Mouse (Mus musculus): ENCODE data around the gene Mthfd1l.

Gene Mthfd1l

DNA sequence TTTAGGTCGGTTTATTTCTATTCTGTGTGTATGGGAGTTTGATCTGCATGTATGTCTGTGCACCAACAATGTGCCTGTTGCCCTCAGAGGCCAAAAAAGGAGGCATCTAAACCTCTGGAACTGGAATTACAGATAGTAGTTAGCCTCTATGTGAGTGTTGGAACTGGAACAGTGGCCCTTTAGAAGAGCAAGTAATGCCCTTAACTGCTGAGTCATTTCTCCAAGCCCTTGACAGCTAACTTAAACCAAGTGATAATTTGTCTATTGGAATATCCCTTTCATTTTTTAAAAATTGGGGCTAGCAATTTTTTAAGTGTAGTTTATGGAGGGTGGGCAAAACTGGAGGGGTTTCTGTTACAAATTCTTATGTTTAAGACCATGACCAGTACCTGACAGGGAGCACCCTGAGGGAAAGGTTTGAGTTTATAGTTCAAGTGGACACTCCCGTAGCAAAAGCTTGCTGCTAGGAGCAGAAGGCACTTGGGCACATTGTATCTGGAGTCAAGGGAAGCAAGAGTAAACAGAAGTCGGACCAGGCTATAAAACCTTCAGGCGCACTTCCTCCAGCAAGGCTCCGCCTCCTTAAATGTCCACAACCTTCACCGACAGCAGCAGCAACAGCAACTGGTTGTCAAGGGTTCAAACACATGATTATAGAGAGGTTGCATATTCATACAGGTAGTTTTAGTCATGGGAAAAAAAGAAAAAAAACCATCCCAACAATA is 3.1 kb downstream of the Mthfd1l start:
- in situ Hi-C loops (cut with MboI, MseI): loop anchor here (10.0 to 25.0 kb wide), 2 partner anchors 1836 to 1849 kb away; partner anchors contain the start of genes Mtrf1l (in 2 of the 2) and Fbxo5 (in 1 of the 2)

DNA sequence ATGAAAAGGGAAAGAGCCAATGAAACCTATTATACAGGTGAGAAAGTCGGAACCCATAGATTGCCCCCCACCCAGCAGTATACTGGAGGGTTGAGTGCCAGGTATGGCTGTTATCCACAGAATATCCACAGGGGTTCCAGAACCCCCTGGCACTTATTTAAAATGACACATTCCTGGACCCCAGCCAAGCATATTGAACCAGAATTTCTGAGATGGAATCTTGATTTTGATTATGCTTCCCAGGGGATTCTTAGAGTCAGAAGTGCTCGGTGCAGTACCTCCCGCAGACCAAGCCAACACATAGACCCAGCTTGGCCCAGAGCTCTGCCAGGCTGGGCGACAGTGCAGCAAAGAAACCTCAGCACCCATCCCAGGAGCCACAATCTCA is 3.7 kb downstream of the Mthfd1l start:
- in situ Hi-C loops (cut with MboI, MseI): loop anchor here (10.0 to 25.0 kb wide), 2 partner anchors 1836 to 1848 kb away; partner anchors contain the start of genes Mtrf1l (in 2 of the 2) and Fbxo5 (in 1 of the 2)

DNA sequence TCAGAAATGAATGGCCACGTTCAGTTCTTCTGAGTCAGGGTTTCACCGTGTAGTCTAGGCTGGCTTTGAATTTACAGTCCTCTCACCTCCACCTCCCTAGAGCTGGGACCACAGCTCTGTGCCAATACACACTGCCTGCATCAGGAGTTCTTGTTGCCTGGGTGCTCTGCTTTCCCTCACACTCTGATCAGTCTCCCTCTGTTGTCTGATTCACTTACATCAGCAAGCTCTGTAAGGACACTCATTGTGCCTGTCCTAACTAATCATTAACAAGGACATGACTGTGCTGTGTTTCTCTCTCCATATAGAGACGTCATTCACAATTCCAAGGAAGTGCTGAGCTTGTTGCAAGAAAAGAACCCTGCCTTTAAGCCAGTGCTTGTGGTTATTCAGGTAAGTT is 5.4 kb downstream of the Mthfd1l start:
- in situ Hi-C loops (cut with MboI, MseI): loop anchor here (10.0 to 25.0 kb wide), 2 partner anchors 1834 to 1846 kb away; partner anchors contain the start of genes Mtrf1l (in 2 of the 2) and Fbxo5 (in 1 of the 2)

- in situ Hi-C loops (cut with MboI, MseI): loop anchor here (10.0 to 25.0 kb wide), 2 partner anchors 1833 to 1846 kb away; partner anchors contain the start of genes Mtrf1l (in 2 of the 2) and Fbxo5 (in 1 of the 2)
Measured at GRCm38 (mm10) chr10:3978792-3979488, 6.0 kb downstream of the Mthfd1l start.

GRCm38 (mm10) chr10:3980231-3980630 is 7.3 kb downstream of the Mthfd1l start:
- in situ Hi-C loops (cut with MboI, MseI): loop anchor here in 1 of 2 experiments (25.0 kb wide), 1 partner anchor 1832 kb away; the partner anchor contains the start of genes Fbxo5 and Mtrf1l

DNA sequence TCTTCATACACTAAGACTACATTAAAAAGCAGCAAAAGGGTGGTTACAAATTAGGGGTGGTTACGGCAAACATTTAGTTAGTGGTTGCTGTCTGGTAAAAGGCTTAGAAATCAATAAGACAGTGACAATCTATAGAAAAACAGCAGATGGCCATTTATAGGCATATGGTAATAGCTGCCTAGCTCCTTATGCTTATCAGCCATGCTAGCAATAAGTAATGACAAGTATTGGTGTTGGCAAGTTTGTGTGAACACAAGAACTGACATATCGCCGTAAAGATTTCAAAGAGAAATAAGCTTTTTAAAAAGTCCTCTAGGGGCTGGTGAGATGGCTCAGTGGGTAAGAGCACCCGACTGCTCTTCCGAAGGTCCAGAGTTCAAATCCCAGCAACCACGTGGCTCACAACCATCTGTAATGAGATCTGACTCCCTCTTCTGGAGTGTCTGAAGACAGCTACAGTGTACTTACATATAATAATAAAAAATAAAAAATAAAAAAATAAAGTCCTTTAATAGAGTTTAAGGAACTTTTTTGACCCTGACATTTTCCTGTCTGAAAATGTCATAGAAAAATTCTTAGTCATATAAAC is 17.5 kb downstream of the Mthfd1l start:
- in situ Hi-C loops (cut with MboI, MseI): loop anchor here in 1 of 2 experiments (10.0 to 25.0 kb wide), 2 partner anchors 354 to 1822 kb away; partner anchors contain the start of genes Fbxo5 and Mtrf1l

GRCm38 (mm10) chr10:3993365-3994102 is 20.6 kb downstream of the Mthfd1l start:
- in situ Hi-C loops (cut with MboI, MseI): loop anchor here in 1 of 2 experiments (10.0 to 25.0 kb wide), 2 partner anchors 351 to 1819 kb away; partner anchors contain the start of genes Fbxo5 and Mtrf1l

DNA sequence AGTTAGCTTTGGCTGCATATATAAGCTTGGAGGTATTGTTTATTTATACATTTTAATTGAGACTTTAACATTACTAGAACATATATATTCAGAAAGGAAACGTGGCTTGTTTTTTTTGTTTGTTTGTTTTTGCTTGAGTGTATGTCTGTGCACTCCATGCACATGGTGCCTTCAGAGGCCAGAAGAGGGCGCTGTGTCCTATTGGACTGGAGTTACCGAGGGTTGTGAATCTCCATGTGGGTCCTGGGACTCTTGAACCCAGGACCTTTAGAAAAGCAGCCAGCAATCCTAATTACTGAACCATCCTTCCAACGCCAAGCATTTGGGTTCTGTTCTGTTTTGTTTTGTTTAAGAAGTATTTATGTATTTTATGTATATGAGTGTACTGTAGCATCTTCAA is 22.4 kb downstream of the Mthfd1l start:
- in situ Hi-C loops (cut with MboI, MseI): loop anchor here (5.0 to 25.0 kb wide), 4 partner anchors 42 to 1817 kb away; partner anchors contain the start of genes Fbxo5 (in 1 of the 2) and Mtrf1l (in 1 of the 2)

DNA sequence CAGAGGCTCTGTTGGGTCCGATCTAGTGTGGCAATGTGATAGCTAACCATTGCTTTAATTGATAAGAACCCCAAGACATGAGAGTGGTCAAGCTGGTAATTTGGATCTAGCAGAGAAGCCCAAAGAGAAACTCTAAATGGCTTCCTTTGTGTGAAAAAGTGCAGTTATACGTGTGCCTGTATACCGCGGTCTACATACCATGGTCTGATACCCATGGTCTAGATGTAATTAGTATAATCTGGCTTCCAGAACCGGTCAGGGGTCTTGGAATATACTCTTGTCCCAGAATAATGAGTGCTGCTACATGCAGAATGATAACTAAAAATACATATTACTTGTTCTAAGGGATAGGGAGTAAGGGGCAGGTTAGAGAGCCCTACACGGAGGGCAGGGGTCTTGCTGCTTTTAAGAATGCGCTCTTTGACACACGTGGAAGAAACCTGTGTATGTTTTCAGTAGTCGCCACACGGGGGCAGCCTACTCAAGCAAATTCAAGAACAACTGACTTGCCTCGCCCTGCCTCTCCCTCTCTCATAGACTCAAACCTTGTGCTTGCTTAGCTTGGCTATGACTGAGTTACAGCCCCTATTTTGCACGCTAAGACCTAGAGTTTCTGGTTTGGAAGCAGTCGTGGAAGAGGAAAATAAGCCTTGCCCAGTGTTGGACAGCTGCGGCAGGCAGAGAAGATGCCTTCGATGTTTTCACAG is 23.4 kb downstream of the Mthfd1l start:
- in situ Hi-C loops (cut with MboI, MseI): loop anchor here (5.0 to 25.0 kb wide), 4 partner anchors 41 to 1816 kb away; partner anchors contain the start of genes Fbxo5 (in 1 of the 2) and Mtrf1l (in 1 of the 2)

DNA sequence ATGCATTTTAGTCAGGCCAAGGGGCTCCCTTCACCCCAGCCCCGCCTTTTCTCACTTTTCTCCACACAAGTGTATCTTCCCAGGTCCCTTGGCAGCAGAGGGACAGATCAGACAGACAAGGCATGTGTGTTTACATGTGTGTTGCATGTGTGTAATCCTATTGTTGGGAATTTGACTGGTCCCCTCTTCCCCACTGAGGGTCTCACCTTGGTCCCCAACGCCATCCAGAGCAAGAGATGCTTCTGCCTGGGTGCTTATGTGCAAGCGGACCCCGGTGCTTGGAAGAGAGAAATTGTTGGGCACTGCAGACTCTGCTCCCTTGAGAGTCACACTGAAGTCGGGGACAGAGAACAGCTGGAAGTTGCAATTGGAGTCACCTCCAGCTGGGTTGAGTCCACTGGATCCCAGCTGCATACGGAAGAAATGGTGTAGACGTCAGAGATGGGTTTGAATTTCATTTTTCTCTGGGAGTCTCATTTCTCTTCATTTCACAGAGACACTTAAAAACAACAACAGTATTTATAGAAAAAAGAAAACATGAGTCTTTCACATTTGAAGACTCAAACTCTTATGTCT is 25.0 kb downstream of the Mthfd1l start:
- in situ Hi-C loops (cut with MboI, MseI): loop anchor here (5.0 to 25.0 kb wide), 4 partner anchors 39 to 1814 kb away; partner anchors contain the start of genes Fbxo5 (in 1 of the 2) and Mtrf1l (in 1 of the 2)

- in situ Hi-C loops (cut with MboI, MseI): no loop called here
Measured at GRCm38 (mm10) chr10:4002711-4003110, 29.8 kb downstream of the Mthfd1l start.

GRCm38 (mm10) chr10:4005191-4005590 is 32.3 kb downstream of the Mthfd1l start:
- in situ Hi-C loops (cut with MboI, MseI): no loop called here

GRCm38 (mm10) chr10:4006296-4007015 is 33.5 kb downstream of the Mthfd1l start:
- in situ Hi-C loops (cut with MboI, MseI): no loop called here

DNA sequence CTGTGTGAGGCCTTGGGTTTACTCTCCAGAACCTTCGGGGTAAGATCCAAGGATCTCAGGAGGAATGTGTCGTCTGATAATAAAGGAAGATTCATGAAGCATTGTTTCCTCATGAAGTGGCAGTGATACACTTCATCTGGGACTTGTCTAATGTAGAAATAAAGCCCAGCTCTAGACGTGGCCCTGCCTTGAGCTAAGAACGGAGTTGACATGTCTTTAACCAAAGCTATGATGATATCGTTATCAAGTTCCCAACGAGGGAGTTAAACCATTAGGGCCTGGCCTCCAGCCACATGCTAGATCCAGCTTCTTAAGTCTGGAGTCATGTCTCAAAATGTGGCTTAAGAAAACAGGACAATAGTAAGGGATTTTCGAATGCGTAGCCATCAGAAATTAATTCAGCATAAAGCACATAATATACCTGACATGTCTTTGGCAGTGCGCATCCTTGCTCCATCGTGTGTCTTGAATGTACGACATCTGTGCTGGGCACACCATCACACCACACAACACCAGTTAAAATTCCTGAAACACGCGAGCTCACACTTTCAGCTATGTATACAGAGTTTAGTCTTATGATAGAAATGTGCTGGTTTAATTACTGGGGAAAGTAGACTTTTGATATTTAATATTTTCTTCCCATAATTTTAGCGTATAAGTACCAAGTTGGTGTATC is 49.8 kb downstream of the Mthfd1l start:
- in situ Hi-C loops (cut with MboI, MseI): no loop called here

GRCm38 (mm10) chr10:4026616-4027015 is 53.7 kb downstream of the Mthfd1l start:
- in situ Hi-C loops (cut with MboI, MseI): no loop called here

DNA sequence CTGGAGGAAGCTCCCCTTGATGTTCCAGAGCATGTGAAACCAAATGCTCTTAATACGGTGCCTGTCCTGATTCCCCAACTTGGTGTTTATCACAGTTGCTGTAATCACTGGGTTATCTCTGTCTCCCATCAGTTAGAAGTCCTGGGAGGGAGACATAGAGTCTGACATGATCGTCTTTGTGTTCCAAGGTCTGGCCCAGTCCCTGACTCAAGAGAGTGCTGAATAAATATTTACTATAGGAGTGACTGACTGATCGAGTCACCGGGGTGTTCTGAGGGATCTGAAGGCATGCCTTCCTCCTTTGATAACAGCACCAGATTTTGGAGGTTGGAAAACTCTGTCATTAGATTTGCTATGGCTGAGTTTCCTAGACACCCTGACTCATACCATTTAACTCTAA is 54.5 kb downstream of the Mthfd1l start:
- in situ Hi-C loops (cut with MboI, MseI): no loop called here

DNA sequence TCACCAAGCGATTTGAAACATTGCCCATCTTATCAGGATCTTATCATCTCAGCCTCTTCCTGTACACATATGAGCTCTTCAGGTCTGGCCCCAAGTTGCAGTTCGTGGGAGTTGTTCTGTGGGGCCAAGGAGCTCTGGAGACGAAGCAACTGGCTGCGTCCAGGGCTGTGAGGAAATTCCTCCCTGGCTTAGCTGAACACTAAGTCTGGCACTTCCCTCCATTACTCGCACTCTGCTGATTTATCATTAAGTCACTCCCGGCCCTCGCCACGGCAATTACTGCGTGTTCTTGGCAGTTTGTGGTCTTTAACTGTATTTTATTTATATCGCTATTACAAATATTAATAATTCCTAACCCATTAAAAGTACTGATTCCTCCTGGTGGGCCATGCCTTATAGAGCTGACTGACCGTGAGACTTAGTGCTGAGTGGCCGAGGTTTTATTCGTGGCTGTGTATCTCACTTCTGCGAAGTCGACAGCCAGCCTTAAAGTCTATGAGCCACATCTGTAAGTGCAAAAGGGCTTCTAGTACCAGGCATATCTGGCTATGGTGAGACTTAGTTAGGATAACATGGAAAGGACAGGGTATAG is 56.0 kb downstream of the Mthfd1l start:
- in situ Hi-C loops (cut with MboI, MseI): no loop called here

- in situ Hi-C loops (cut with MboI, MseI): no loop called here
Measured at GRCm38 (mm10) chr10:4033761-4034160, 60.8 kb downstream of the Mthfd1l start.
